Mouse (Mus musculus) cerebellum, postnatal 10 days (tissue): ENCODE measurements at regions not wholly inside any gene's neighbourhood (a gene's known extent, or its start where the extent isn't known, plus 50 kb on each side); places are given as distances from the start of the nearest gene placed in this dataset.

Source experiments
- DNase-seq, 2 experiments: peaks; one replicate each; pipeline ENCODE4 v3.0.0; 2021; ENCODE audit warnings: mixed read lengths in 2 of 2

DNA sequence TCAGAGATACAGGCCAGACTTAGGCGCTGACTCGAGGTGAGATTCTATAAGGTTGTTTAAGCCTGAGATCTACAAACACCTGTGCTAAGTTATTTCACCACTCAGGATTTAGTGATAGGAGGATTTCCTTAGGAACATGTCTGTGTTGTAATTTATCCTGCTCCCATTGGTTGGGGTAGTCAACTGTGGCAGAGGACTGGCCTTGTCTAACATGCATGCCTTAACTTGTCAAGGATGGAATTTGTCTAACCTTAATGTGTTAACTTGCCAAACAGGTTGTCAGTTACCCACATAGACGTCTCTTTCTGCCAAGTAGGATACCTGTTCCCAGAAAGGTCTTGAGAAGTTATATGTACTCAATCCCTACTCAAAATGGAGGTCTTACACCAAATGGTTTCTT lies 667.3 kb upstream of the Nudt12 start:
- no peak for DNase-seq

GRCm38 (mm10) chr17:59642558-59642957 lies 629.4 kb upstream of the Nudt12 start:
- peak in 1 of 2 experiments; percentile 11 for DNase-seq
